Mouse (Mus musculus): ENCODE results near the gene Ppp2r5e.
A peak's percentile ranks its signal among the peaks of the same experiment; 100 is the strongest.
"Not testable (repeated sequence)": the region's sequence is repeated elsewhere in the genome, so short reads cannot be mapped to it uniquely, and the experiment has no call there.

Gene Ppp2r5e

DNA sequence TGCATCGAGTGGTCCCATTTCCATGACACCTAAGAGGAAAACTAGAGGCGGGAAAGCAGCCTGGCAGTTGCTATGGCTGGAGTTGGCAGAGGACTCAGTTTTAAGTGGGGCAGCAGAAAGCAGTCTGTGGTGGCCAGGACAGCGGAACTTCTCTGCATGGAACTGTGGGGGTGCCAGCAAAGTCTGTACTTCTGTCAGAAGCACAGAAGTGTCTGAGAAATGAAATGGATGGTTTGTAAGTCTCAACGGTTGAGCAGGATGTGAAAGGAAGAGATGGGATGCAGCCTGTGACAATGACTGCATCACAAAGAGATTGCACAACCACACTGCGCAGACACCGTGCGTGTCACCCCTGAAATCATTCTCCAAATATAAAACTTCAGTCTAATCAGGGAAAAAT lies 149.8 kb downstream of the Ppp2r5e start:
- DNase-seq (ENCODE audit: low read depth, low spot score), result no peak

DNA sequence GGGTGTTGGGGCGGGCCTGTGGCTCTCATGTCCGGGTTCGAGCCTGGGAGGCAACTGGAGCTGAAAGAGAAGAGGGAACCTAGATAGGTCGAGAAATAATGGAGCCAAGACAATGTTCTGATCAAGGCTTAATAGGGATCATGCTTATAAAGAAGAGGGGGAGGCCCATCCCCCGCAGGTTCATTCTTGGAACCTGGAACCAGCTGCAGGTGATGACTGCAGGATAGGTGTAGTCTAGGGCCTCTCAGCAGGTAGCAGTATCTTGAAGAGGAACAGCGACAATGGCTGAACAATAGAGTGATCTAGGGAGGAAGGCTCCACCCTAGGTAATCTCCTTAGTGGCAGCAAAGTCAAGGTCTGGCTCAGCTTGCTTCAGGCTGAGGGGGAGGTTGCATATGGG lies 163.6 kb downstream of the Ppp2r5e start:
- DNase-seq (ENCODE audit: low read depth, low spot score), result not testable (repeated sequence)

GRCm38 (mm10) chr12:75429685-75430396 lies 166.2 kb downstream of the Ppp2r5e start:
- no peak for DNase-seq (ENCODE audit: low read depth, low spot score)

DNA sequence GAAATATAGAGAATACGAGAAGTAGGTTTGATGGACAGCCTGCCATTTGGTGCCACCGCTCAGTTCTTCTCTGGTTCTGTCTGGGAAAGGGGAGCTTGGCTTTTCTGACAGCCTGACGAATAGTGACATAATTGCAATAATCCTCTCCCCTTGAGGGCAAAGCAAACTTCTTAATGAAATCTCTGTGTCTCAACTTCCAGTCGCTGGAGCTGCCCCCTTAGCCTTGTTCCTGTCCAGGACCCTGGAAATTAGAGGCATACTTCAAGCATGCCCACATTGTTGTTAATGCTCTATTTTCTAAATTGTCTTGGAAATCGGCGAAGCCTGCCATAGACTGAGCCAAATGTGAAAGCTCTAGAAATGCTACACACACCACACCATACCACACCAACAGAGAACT lies 167.3 kb downstream of the Ppp2r5e start:
- DNase-seq (ENCODE audit: low read depth, low spot score), result no peak

- DNase-seq (ENCODE audit: low read depth, low spot score), result no peak
Observed at GRCm38 (mm10) chr12:75425882-75426281, 170.2 kb downstream of the Ppp2r5e start.

DNA sequence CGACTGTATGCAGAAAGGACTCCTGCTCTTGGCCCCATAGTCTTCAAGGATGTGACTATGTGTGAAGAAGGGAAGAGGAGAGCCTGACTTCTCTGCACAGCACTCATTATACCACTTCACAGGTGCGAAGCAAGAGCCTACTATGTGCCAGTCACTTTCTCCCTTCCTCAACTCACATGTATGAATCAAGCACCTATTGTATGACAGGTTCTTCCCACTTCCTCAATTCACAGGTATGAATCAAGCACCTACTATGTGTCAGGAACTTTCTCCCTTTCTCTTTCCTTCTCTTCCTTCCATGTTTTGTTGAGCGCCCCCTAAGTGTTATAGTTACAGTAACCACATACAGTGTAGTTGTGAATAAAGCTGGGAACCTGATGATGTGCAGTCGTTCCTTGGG lies 171.2 kb downstream of the Ppp2r5e start:
- DNase-seq (ENCODE audit: low read depth, low spot score), result no peak

DNA sequence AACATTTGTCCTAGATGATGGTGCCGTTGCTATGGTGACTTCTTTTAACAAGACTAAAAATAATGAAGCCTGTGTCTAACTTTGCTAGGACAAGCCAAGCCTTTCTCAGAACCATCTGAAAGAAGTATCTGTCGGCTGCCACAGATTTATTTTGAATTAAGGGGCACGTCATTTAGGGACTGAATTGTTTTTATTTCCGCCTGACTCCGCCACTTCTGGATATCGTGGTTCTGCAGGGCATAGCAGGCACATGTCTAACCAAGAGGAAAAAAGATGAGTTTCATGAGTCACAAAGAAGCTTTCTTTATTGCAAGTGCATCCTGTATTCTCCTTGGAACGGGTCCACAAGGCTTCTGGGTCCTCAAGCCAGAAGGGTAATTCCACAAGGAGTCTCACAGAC lies 171.7 kb downstream of the Ppp2r5e start:
- no peak for DNase-seq (ENCODE audit: low read depth, low spot score)

- DNase-seq (ENCODE audit: low read depth, low spot score), result no peak
Observed at GRCm38 (mm10) chr12:75416681-75417080, 179.4 kb downstream of the Ppp2r5e start, which contains the start of gene Gphb5. Gene Gphb5, minus strand, starts transcription at chr12:75416781.

DNA sequence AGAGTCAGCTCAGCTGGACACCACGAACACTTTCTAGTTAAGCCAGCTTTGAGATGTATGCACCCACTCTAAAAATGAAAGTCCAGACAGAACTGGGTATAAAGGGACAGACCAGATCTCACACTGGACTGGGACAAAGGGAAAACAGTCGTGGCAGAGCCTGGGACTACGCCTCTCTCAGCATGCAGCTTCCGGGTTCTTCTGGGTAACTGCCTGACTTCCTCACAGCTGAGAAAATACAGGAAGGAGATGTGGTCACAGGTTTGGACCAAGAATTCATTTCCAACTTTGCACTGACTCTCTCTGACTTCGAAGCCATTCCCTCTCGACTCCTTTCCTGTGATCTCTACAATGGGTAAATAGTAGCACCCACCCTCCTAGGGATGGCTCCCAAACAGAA lies 181.1 kb downstream of the Ppp2r5e start:
- DNase-seq (ENCODE audit: low read depth, low spot score), result no peak

DNA sequence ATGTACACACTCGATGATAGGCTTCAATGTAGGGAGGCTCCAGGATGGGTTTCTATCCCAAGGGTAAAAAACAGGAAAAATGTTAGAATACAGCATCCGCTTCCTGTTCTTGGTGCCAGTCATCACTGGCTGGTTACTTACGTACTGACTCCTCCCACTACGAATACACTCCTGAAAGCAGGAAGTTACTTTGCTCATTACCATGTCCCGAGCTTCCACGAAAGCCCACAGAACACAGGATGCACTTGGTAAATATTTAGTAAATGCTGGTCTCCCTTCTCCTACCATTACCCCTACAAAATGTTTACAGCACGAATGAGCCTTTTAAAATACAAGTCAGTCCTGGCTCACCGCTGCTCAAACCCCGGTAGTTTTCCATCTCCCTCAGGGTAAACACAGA lies 183.1 kb downstream of the Ppp2r5e start:
- DNase-seq (ENCODE audit: low read depth, low spot score), result peak; percentile 35

All from CD4-positive, CD25-positive, alpha-beta regulatory T cell, adult 2 months (primary cell).